Mouse (Mus musculus) urinary bladder, postnatal 10 days (tissue): ENCODE data around the gene Gm20388.
A peak's percentile ranks its signal among the peaks of the same experiment; 100 is the strongest.

Experiments
- DNase-seq: peaks from one replicate; pipeline ENCODE4 v3.0.0; 2022; ENCODE audit warnings: low spot score

Gm20388 gene

GRCm38 (mm10) chr8:123781256-123781655 lies 3870.6 kb downstream of the Gm20388 start:
- DNase-seq, result no peak

- peak; percentile 23 for DNase-seq
Measured at GRCm38 (mm10) chr8:123783525-123784249, 3873.0 kb downstream of the Gm20388 start.

- no peak for DNase-seq
Measured at GRCm38 (mm10) chr8:123786166-123786565, 3875.5 kb downstream of the Gm20388 start.

- no peak for DNase-seq
Measured at GRCm38 (mm10) chr8:123786644-123787043, 3876.0 kb downstream of the Gm20388 start.

GRCm38 (mm10) chr8:123787254-123787897 lies 3876.7 kb downstream of the Gm20388 start:
- no peak for DNase-seq

- DNase-seq, result no peak
Measured at GRCm38 (mm10) chr8:123788416-123789170, 3878.0 kb downstream of the Gm20388 start.

GRCm38 (mm10) chr8:123789461-123789860 lies 3878.8 kb downstream of the Gm20388 start:
- no peak for DNase-seq

- peak; percentile 64 for DNase-seq
Measured at GRCm38 (mm10) chr8:123789970-123790369, 3879.3 kb downstream of the Gm20388 start.

- no peak for DNase-seq
Measured at GRCm38 (mm10) chr8:123791101-123791844, 3880.6 kb downstream of the Gm20388 start.

GRCm38 (mm10) chr8:123791845-123792225 lies 3881.2 kb downstream of the Gm20388 start:
- DNase-seq, result no peak

- DNase-seq, result no peak
Measured at GRCm38 (mm10) chr8:123793900-123794299, 3883.3 kb downstream of the Gm20388 start.

- DNase-seq, result no peak
Measured at GRCm38 (mm10) chr8:123794766-123795165, 3884.1 kb downstream of the Gm20388 start.

- no peak for DNase-seq
Measured at GRCm38 (mm10) chr8:123796758-123797157, 3886.1 kb downstream of the Gm20388 start.

GRCm38 (mm10) chr8:123797928-123798327 lies 3887.3 kb downstream of the Gm20388 start:
- no peak for DNase-seq

- DNase-seq, result no peak
Measured at GRCm38 (mm10) chr8:123799434-123799833, 3888.8 kb downstream of the Gm20388 start.

- no peak for DNase-seq
Measured at GRCm38 (mm10) chr8:123799885-123800284, 3889.2 kb downstream of the Gm20388 start.

GRCm38 (mm10) chr8:123800867-123801266 lies 3890.2 kb downstream of the Gm20388 start:
- DNase-seq, result no peak

GRCm38 (mm10) chr8:123801538-123801937 lies 3890.9 kb downstream of the Gm20388 start:
- DNase-seq, result no peak

GRCm38 (mm10) chr8:123803639-123804038 lies 3893.0 kb downstream of the Gm20388 start:
- no peak for DNase-seq

GRCm38 (mm10) chr8:123804586-123804985 lies 3893.9 kb downstream of the Gm20388 start:
- DNase-seq, result no peak

GRCm38 (mm10) chr8:123805209-123805717 lies 3894.6 kb downstream of the Gm20388 start:
- DNase-seq, result no peak
